Mouse (Mus musculus) ES-Bruce4 (cell line): ENCODE measurements around the gene Aff4. TPM values are rescaled to one million over a fixed set of nuclear protein-coding genes. Genes with fewer than 3 reads are reported as not detected.
A peak's percentile ranks its signal among the peaks of the same experiment; 100 is the strongest.

Experiments
- H3K27ac ChIP-seq: 2 replicates; pipeline ENCODE4 v1.5.1; 2012; ENCODE audit warnings: low read length, inconsistent platforms; ENCODE audit not compliant: insufficient read depth
- H3K27me3 ChIP-seq: 2 replicates; pipeline ENCODE4 v1.6.1; 2012; ENCODE audit warnings: mild to moderate bottlenecking, low read length, inconsistent platforms; ENCODE audit not compliant: control insufficient read depth, poor library complexity, insufficient read depth, severe bottlenecking
- H3K36me3 ChIP-seq: 2 replicates; pipeline ENCODE4 v1.6.1; 2012; ENCODE audit warnings: inconsistent platforms, mild to moderate bottlenecking, low read length, moderate library complexity; ENCODE audit not compliant: control insufficient read depth, poor library complexity, insufficient read depth, severe bottlenecking
- H3K4me1 ChIP-seq: one replicate; pipeline ENCODE4 v1.8.1; 2011; ENCODE audit warnings: low read length; ENCODE audit not compliant: control insufficient read depth, insufficient read depth
- H3K4me3 ChIP-seq: 2 replicates; pipeline ENCODE4 v1.5.1; 2011; ENCODE audit warnings: low read depth, mild to moderate bottlenecking, low read length
- H3K9ac ChIP-seq: 2 replicates; pipeline ENCODE4 v1.6.1; 2012; ENCODE audit warnings: low read depth, mild to moderate bottlenecking, inconsistent platforms; ENCODE audit not compliant: poor library complexity, severe bottlenecking
- H3K9me3 ChIP-seq: replicated peaks from 2 replicates; pipeline ENCODE4 v1.6.1; 2012; ENCODE audit warnings: mild to moderate bottlenecking, low read length, inconsistent platforms; ENCODE audit not compliant: control insufficient read depth, poor library complexity, insufficient read depth, severe bottlenecking
- CTCF ChIP-seq: IDR thresholded peaks from one replicate; pipeline ENCODE4 v1.8.1; 2011; ENCODE audit warnings: low read depth, low read length
- EP300 ChIP-seq: IDR thresholded peaks from 2 replicates; pipeline ENCODE4 v1.6.1; 2011; ENCODE audit warnings: low read depth, low read length; ENCODE audit not compliant: insufficient read depth
- POLR2A ChIP-seq: IDR thresholded peaks from one replicate; pipeline ENCODE4 v1.8.1; 2011; ENCODE audit warnings: low read length; ENCODE audit not compliant: insufficient read depth
- polyA plus RNA-seq: library from polyadenylated mRNA; stranded (reverse); fragments of >200 nt; gene quantifications from 2 replicates; pipeline ENCODE4 v1.2.4, GENCODE M21; 2011; ENCODE audit warnings: low read depth; ENCODE audit not compliant: missing spikeins, insufficient read depth, insufficient read length

The Aff4 gene
- polyA plus RNA-seq, 1 experiment: 314 TPM

GRCm38 (mm10) chr11:53427993-53428715 lies 77.5 kb downstream of the Aff4 start:
- Histone ChIP-seq H3K9me3 (no peaks in the 10 kb centered on the region), H3K4me3 (no peak overlapping the region), H3K36me3 (peaks cover 14% of the 10 kb centered on the region), H3K4me1 (peaks cover 2% of the 10 kb centered on the region), H3K9ac (no peak overlapping the region), H3K27ac (no peak overlapping the region), H3K27me3 (no peaks in the 10 kb centered on the region)
- TF ChIP-seq EP300: no peak
- TF ChIP-seq CTCF: no peak
- no peak for TF ChIP-seq POLR2A

DNA sequence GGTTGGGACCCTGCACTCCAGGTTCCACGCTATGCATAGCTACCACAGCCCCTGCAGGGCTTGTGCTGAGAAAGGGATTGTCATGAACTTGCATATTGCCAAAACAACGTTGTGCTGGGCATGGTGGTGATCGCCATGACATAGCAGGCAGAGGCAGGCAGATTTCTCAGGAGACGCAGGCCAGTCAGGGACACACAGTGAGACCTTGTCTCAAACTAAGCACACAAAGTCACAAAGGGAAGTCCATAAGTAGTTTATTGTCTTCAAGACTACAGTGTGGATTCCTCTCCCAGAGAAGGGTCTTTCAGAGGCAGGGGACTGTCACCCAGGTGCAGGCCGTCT lies 78.1 kb downstream of the Aff4 start:
- H3K4me1 ChIP-seq: peaks cover 2% of the 10 kb centered on the region
- H3K27ac ChIP-seq: no peak overlapping the region
- no peaks in the 10 kb centered on the region for H3K9me3 ChIP-seq
- no peak for TF ChIP-seq EP300
- TF ChIP-seq CTCF: no peak
- TF ChIP-seq POLR2A: no peak
- H3K27me3 ChIP-seq: no peaks in the 10 kb centered on the region
- peaks cover 14% of the 10 kb centered on the region for H3K36me3 ChIP-seq
- H3K9ac ChIP-seq: no peak overlapping the region
- H3K4me3 ChIP-seq: no peak overlapping the region

- TF ChIP-seq CTCF: no peak
- TF ChIP-seq POLR2A: no peak
- no peak for TF ChIP-seq EP300
- Histone ChIP-seq H3K4me3 (peak overlapping the region; percentile 68), H3K9ac (peak overlapping the region; percentile 87; the same call in 1 of the 2 replicates)
Observed at GRCm38 (mm10) chr11:53429182-53429581, 78.5 kb downstream of the Aff4 start.

DNA sequence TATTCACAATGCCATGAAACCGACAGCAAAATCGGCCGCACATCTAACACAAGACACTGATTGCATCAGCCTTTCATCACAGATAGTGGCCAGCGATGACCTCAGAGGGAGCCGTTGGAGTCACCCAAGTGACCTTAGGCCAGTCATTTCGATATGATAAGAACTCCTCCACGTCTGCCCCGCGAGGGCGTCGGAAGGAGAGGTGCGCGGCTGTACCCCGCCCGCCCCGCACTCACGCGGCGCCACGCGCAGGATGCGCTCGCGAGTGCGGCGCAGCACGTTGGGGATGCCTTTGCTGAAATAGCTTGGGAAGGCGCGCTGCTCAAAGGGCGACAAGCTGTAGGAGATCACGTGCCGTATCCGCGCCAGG lies 79.7 kb downstream of the Aff4 start:
- Histone ChIP-seq H3K4me3 (peak overlapping the region; percentile 91), H3K27ac (peak overlapping the region; percentile 52), H3K9me3 (no peaks in the 10 kb centered on the region), H3K36me3 (peaks cover 14% of the 10 kb centered on the region), H3K9ac (peak overlapping the region; percentile 87), H3K4me1 (peaks cover 2% of the 10 kb centered on the region), H3K27me3 (no peaks in the 10 kb centered on the region)
- TF ChIP-seq EP300: no peak
- TF ChIP-seq CTCF: no peak
- no peak for TF ChIP-seq POLR2A

More at GRCm38 (mm10) chr11:53429182-53429581, 78.5 kb downstream of the Aff4 start:
- H3K4me1 ChIP-seq: peaks cover 2% of the 10 kb centered on the region
- no peaks in the 10 kb centered on the region for H3K27me3 ChIP-seq
- peaks cover 14% of the 10 kb centered on the region for H3K36me3 ChIP-seq
- no peaks in the 10 kb centered on the region for H3K9me3 ChIP-seq
- H3K27ac ChIP-seq: no peak overlapping the region

DNA sequence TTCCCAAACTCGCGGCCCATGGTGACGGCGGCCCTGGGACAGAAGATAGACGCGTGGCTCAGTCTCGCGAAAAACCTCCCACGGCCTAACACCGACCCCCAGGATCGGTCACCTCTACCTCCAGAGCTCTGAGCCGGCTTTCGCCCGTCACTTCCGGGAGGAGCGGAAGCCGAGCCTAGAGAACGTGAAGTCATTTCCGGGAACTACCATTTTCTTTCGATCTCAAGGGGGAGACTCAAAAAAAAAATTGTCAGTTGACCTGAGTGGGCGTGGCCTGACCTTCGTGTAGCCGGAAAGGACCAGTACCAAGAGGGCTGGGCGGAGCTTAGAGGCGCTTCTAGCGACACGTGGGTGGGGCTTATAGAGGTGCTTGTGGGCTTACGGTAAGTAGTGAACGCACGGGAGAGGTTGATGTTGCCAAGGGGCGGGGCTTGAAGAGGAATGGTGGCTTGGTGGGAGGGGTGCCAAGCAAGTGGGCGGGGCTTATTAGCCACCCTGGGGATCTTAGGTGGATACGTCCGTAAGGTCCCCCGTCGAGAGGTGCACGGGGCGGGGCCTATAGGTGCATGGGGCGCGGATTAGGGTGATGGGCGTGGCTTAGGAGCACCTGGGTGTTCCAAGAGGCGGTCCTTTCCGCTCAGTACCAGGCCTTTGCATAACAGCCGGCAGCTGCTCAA lies 80.2 kb downstream of the Aff4 start, which contains the start of the genes Uqcrq and Gdf9:
Gene Uqcrq (minus strand): TSS at position 162 of the 677 bp plus-strand sequence.
Gene Gdf9 (plus strand): TSS at position 354 of the 677 bp plus-strand sequence.
- Histone ChIP-seq H3K27me3 (no peaks in the 10 kb centered on the region), H3K9me3 (no peaks in the 10 kb centered on the region), H3K27ac (peak within 1 kb of the TSS; percentile 85), H3K9ac (peak within 1 kb of the TSS; percentile 87), H3K4me1 (peaks cover 2% of the 10 kb centered on the region), H3K36me3 (peaks cover 14% of the 10 kb centered on the region), H3K4me3 (peak within 1 kb of the TSS; percentile 91)
- TF ChIP-seq POLR2A: peak; percentile 43
- no peak for TF ChIP-seq EP300

GRCm38 (mm10) chr11:53431347-53432056 lies 80.9 kb downstream of the Aff4 start:
- H3K9me3 ChIP-seq: no peaks in the 10 kb centered on the region
- peak overlapping the region; percentile 85 for H3K27ac ChIP-seq
- TF ChIP-seq EP300: no peak
- TF ChIP-seq POLR2A: no peak
- no peak for TF ChIP-seq CTCF
- peak overlapping the region; percentile 62 for H3K9ac ChIP-seq
- peak overlapping the region; percentile 75 for H3K4me3 ChIP-seq
- H3K4me1 ChIP-seq: peaks cover 2% of the 10 kb centered on the region
- H3K36me3 ChIP-seq: peaks cover 14% of the 10 kb centered on the region
- no peaks in the 10 kb centered on the region for H3K27me3 ChIP-seq
